Mouse (Mus musculus): ENCODE results near the gene Nfasc.

Gene Nfasc

GRCm38 (mm10) chr1:132733873-132734447 is 7.6 kb downstream of the Nfasc start:
- no peak for DNase-seq (ENCODE audit: extremely low read depth, low read depth)

- no peak for DNase-seq (ENCODE audit: extremely low read depth, low read depth)
These were observed 9.3 kb downstream of the Nfasc start for GRCm38 (mm10) chr1:132732307-132732706.

GRCm38 (mm10) chr1:132727548-132727947 is 14.0 kb downstream of the Nfasc start:
- no peak for DNase-seq (ENCODE audit: extremely low read depth, low read depth)

DNA sequence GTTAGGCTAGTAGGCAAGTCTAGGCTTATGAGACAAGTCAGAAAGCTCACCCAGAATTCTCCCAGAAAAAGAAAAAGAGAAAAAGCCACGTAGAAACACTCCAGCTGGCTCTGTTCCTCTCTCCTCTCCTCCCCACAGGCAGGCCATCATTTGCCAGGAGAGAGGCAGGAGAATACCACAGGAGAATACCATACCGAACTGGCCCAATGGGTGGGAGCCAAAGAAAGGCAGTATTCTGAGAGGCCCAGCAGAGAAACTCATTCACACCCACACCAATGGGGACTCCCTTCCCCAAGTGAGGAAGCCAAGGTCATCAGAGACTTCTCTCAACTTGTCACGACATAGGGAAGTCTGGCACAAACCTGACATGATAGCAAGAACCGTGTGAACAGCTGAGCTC is 19.2 kb downstream of the Nfasc start:
- no peak for DNase-seq (ENCODE audit: extremely low read depth, low read depth)

- no peak for DNase-seq (ENCODE audit: extremely low read depth, low read depth)
These were observed 20.3 kb downstream of the Nfasc start for GRCm38 (mm10) chr1:132721266-132721665.

DNA sequence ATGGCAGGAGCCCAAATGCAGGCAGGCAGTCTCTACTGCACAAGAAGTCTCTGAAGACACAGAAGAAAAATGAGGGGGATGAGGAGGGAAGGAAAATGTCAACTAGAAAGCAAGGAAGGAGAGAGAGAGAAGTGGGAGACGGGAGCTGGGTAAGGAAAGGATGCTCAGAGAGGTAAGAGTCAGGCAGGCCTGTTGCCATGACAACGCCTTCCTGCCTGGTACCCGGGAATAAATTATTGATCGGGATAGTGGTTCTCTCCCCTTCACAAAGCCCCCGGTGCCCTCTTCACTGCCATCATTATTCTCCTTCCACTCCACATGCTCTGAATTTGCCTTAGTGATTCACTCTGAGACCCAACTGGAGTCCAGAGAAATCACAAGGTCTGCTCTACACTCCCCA is 23.4 kb downstream of the Nfasc start:
- DNase-seq (ENCODE audit: extremely low read depth, low read depth): no peak

- no peak for DNase-seq (ENCODE audit: extremely low read depth, low read depth)
These were observed 26.6 kb downstream of the Nfasc start for GRCm38 (mm10) chr1:132715044-132715443.

DNA sequence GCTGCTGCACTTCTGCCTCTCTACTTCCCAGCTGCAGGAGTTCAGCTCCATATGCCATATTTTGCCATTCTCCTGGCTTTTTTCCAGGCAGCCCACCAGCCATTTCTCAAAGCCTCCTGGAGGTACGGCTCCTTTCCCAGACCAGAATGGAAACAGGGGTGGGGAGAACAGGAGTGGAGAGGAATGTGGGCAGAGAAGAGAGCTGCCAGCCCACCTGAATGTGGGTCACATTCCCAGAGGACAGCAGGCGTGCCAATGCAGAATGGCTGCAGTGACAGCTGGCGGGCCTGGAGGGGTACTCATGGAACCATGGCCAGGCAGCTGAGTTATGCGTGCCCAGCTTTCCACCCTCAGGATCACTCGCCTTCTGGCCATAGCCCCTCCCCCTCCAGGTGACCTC is 32.2 kb downstream of the Nfasc start:
- no peak for DNase-seq (ENCODE audit: extremely low read depth, low read depth)

DNA sequence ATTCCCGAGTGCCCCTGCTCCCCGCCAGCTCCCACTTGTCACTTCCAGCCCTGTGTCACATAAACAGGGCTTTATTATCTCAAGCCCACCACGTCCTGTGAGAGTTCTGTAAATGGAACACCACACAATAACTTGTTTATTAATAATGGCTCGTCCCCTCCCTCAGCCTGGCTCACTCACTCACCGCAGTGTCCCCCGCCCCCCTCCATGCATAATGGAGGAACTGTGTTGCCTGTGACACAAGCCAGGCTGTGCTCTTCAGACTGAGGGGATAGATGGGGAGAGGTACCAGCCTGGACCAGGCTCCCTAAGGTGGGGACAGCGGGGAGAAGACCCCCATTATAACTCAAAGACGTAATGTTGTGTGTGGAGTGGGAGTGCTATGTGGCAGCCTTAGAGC is 34.3 kb downstream of the Nfasc start:
- DNase-seq (ENCODE audit: extremely low read depth, low read depth): no peak

DNA sequence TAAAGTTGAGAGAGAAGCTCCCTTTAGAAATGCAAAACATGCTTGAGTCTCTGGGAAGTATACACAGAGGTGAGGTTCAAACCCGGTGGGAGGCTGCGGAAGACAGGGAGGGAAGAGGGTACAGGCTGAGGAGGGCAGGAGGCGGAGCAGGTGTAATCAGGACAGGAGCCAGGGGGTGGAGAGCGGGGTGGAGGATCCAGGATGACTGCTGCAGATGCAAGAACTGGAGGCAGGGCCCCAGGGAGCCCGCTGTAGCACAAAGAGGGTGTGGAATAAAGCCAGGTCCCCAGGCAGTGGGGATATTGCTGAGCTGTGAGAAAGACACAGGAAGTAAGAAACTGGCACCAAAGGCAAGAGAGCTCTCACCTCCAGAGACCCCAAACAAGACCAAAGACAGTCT is 38.1 kb downstream of the Nfasc start:
- DNase-seq (ENCODE audit: extremely low read depth, low read depth): no peak

GRCm38 (mm10) chr1:132696926-132697325 is 44.7 kb downstream of the Nfasc start:
- DNase-seq (ENCODE audit: extremely low read depth, low read depth): no peak

GRCm38 (mm10) chr1:132696232-132696631 is 45.4 kb downstream of the Nfasc start:
- no peak for DNase-seq (ENCODE audit: extremely low read depth, low read depth)

- no peak for DNase-seq (ENCODE audit: extremely low read depth, low read depth)
These were observed 47.6 kb downstream of the Nfasc start for GRCm38 (mm10) chr1:132694007-132694406.

DNA sequence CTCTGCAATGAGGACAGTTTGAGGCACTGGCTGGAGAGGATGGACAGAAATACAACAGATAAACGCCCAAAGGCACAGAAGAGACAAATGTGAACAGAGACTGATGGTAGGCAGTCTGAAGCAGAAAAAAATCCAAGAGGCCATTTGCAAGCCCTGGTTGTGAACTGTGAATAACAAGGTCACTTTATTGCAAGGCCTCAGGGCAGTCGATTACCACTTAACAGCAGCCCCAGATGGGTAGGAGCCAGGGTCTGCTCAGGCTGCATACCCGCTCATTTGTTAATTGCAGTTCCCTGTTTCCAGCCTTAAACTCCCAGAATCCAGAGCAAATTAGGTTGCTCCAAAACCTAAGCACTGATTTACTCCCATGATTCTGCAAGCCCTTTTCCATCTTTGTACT is 52.4 kb downstream of the Nfasc start:
- no peak for DNase-seq (ENCODE audit: extremely low read depth, low read depth)

DNA sequence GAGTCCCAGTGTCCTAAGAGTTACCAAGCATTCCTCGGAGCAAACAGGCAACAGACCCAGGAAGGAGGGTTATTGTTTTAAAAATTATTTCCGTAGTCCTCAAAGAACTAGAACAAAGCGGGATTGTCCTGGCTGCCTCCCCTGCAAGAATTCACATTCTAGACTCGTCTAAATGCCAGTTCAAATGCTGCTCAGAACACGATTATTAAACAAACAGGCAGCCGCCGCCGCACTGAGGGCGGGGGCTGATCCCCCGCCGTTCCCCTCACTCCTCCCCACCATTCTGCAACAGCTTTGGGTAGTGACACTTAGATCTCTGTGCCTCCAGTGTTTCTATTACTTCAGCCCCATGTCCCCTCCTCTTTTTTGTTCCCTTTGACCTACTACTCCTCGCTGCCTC is 62.7 kb downstream of the Nfasc start:
- no peak for DNase-seq (ENCODE audit: extremely low read depth, low read depth)

GRCm38 (mm10) chr1:132678076-132678475 is 63.5 kb downstream of the Nfasc start:
- no peak for DNase-seq (ENCODE audit: extremely low read depth, low read depth)

- DNase-seq (ENCODE audit: extremely low read depth, low read depth): no peak
These were observed 68.9 kb downstream of the Nfasc start for GRCm38 (mm10) chr1:132672704-132673103.

DNA sequence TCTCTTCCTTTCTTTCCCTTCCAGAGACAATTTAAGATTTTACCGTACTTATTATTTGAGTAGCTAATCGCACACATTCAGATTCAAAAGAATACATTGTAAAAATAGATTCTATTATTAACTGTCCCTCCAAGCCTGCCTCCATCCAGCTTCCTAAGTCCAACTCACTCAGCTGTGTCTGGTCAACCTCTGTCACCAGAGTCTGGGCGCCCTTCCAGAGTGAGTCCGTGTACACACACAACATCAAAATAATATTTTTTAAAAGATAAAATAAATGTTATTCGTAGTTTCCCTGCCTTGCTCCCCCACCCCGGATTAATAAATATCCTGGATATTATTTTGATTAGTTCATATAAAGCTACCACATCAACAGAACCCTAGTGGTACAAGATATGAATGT is 72.4 kb downstream of the Nfasc start:
- no peak for DNase-seq (ENCODE audit: extremely low read depth, low read depth)

GRCm38 (mm10) chr1:132660354-132660753 is 81.2 kb downstream of the Nfasc start:
- no peak for DNase-seq (ENCODE audit: extremely low read depth, low read depth)

DNA sequence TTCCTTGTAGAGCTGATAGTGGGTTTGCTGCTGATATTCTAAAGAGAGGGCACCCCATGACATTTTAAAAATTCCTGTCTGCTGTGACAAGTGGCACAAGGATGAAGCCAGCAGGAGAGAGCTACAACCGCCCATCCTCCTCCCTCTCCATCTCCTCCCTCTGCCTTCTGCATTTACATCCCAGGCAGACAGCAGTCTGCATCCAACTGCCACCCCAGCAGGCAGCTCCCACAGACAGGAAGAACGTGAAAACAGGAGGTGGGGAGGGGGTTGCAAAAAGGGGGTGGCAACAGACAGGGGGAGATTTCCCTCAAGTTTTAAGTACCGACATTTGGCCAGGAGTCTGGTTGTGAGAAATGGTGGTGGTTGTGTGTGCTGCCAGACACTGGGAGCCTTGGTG is 82.0 kb downstream of the Nfasc start:
- DNase-seq (ENCODE audit: extremely low read depth, low read depth): no peak

DNA sequence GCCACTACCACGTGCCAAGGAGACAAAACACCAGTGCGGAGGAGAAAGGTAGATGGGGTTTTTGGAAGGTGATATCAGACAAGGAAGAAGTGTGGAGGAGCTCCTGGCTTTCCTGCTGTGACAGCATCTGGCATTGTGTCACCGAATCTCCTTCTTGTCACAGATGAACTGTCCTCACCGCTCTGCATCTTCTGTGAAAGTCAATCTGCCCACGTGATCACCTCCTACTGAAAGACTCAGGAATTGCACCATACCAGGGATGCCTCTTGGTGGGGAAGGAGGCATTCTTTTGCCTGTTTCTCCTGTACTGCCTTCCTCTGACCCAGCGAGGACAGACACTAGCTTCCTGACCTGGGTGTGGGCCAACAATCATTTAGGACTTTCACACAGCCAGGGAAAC is 86.0 kb downstream of the Nfasc start:
- DNase-seq (ENCODE audit: extremely low read depth, low read depth): no peak

- no peak for DNase-seq (ENCODE audit: extremely low read depth, low read depth)
These were observed 86.8 kb downstream of the Nfasc start for GRCm38 (mm10) chr1:132654769-132655168.

DNA sequence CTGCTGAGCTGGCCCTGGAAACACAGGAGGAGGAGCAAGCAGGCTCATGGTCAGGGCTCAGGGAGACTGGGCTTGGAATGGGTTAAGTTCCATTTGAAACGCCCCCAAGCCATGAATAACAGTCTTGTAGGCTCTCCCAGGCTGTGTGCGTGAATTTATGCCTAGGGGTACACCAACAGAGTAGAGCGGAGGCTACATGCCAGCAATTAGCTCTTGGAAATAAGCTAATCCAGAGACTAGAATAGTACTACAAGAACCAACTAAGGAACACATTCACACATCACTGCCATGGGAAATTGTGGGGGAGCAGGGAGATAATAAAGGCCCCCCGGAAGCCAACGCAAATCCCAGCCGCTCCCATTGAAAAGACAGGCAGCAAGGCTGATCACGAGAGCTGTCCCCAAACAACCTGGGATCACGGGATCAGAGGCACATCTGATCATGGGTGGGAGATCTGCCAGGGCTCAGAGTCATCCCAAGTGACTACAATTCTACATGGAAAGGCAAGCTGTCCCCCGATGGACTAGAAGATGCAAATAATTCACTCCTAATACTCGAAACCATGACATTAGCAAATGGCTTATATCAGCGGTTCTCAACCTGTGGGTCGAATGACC is 87.6 kb downstream of the Nfasc start:
- DNase-seq (ENCODE audit: extremely low read depth, low read depth): no peak

DNA sequence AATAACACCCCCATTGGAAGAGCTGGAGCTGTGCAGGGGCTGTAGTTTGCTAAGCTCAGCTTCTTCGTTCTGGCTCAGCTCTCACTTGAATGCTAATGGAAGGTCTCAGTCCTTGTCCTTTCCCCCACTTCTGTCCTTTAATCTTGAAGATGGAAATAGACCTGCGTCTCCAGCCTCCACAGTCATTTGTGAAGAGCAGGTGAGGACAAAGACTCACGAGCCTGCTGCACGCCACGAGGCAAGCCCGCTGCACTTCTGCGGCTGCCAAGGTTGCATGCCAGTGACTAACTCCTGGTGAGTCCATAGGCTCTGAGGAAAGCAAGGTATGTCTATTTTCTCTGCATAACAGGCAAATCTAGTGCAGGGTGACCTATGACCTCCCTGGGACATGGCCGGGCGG is 88.4 kb downstream of the Nfasc start:
- DNase-seq (ENCODE audit: extremely low read depth, low read depth): no peak
